Mouse (Mus musculus) hindbrain, embryonic 16.5 days (tissue): Measurements from ENCODE around the gene Padi2. TPM values are rescaled to one million over a fixed set of nuclear protein-coding genes. Genes with fewer than 3 reads are reported as not detected.

Experiments used
- ATAC-seq: fragments of 200-750 bp; cut with Nextera tagmentation; 2 replicates; pipeline ENCODE4 v1.8.0; 2017; ENCODE audit warnings: moderate TSS enrichment, moderate library complexity
- H3K27ac ChIP-seq: fragments of 300-500 bp; sonication (generic); 2 replicates; pipeline ENCODE4 v1.5.1; 2014; ENCODE audit warnings: low read depth, mild to moderate bottlenecking, control low read depth, low read length, moderate library complexity
- H3K27me3 ChIP-seq: fragments of 300-500 bp; sonication (generic); replicated peaks from 2 replicates; pipeline ENCODE4 v1.6.1; 2014; ENCODE audit warnings: low read length; ENCODE audit not compliant: control insufficient read depth, insufficient read depth
- H3K36me3 ChIP-seq: fragments of 300-500 bp; sonication (generic); 2 replicates; pipeline ENCODE4 v1.6.1; 2014; ENCODE audit warnings: mild to moderate bottlenecking, low read length, moderate library complexity, mixed read lengths; ENCODE audit not compliant: control insufficient read depth, insufficient read depth
- H3K4me1 ChIP-seq: fragments of 300-500 bp; sonication (generic); 2 replicates; pipeline ENCODE4 v1.6.1; 2014; ENCODE audit warnings: low read depth, low read length; ENCODE audit not compliant: control insufficient read depth, insufficient read depth
- H3K4me2 ChIP-seq: fragments of 300-500 bp; sonication (generic); 2 replicates; pipeline ENCODE4 v1.6.1; 2014; ENCODE audit warnings: mild to moderate bottlenecking, low read length, control low read depth, moderate library complexity
- H3K4me3 ChIP-seq: fragments of 300-500 bp; sonication (generic); 2 replicates; pipeline ENCODE4 v1.5.1; 2014; ENCODE audit warnings: mild to moderate bottlenecking, low read length, control low read depth, moderate library complexity
- H3K9ac ChIP-seq: fragments of 300-500 bp; sonication (generic); 2 replicates; pipeline ENCODE4 v1.6.1; 2014; ENCODE audit warnings: low read depth, mild to moderate bottlenecking, control low read depth, low read length, moderate library complexity
- H3K9me3 ChIP-seq: fragments of 300-500 bp; sonication (generic); 2 replicates; pipeline ENCODE4 v1.6.1; 2014; ENCODE audit warnings: mild to moderate bottlenecking, low read length, moderate library complexity; ENCODE audit not compliant: control insufficient read depth
- WGBS: fragments of 180-500 bp; shearing (Covaris S2); extraction: QIAGEN DNeasy Blood & Tissue Kit; methylation state at CpG from one replicate; pipeline ENCODE4 v1.1.7; 2014; 5-methylcytosine and 5-hydroxymethylcytosine counted together
- polyA plus RNA-seq: library from polyadenylated mRNA; unstranded; fragments of >200 nt; fragmentation: Nextera tagmentation; extraction: Ambion mirVana; gene quantifications from 2 replicates; pipeline ENCODE4 v1.2.1, GENCODE M21; 2015

Gene Padi2
- polyA plus RNA-seq, 1 experiment from 2014 or later: 2.4 TPM

DNA sequence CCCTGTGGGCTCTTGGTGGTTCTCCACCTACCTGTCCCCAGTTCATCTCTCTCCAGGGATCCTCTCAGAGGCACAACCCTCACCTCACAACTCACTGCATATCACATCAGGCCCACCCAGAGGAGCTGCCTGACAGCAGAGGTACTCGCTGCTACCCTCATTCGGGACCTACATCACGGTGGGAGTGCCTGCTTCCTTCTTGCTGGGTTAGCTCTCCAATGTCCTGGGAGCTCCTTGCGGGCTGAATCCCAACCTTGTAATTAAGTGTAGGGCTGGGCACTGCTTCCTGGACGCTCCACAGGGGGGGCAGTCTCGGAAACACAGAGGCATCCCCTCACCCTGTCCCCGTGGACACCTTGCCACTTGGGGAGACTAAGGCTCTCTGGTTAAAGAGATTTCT is 35.3 kb upstream of the Padi2 start:
- H3K4me1 ChIP-seq: no peaks in the 10 kb centered on the region
- no peaks in the 10 kb centered on the region for H3K36me3 ChIP-seq
- no peaks in the 10 kb centered on the region for H3K9me3 ChIP-seq
- no peak overlapping the region for H3K4me3 ChIP-seq
- H3K9ac ChIP-seq: no peak overlapping the region
- WGBS: 77% methylated on average over 7 of the region's 7 CpGs
- no peaks in the 10 kb centered on the region for H3K27me3 ChIP-seq
- ATAC-seq: no peak
- no peak overlapping the region for H3K4me2 ChIP-seq
- H3K27ac ChIP-seq: no peak overlapping the region

DNA sequence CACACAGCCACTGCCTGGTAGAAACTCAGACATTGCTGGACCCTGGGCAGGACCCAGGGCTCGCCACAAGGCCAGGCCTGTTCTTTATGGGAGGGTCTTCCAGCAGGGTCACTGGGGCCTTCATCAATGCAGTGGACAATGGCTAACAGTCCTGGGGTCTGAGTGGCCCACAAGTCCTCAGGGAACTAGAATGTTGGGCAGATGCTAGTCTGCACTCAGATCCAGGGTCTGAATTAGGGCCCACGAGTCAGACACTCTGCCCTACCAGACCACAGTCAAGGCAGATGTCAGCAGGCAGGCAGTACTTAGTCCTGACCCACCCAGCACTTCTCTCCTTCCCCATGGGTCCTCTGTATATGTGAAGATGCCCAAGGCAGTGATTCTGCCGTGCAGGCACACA is 34.8 kb upstream of the Padi2 start:
- no peak overlapping the region for H3K4me2 ChIP-seq
- no peak overlapping the region for H3K27ac ChIP-seq
- no peaks in the 10 kb centered on the region for H3K27me3 ChIP-seq
- no peak for ATAC-seq
- 91% methylated on average over 3 of the region's 3 CpGs for WGBS
- H3K9ac ChIP-seq: no peak overlapping the region
- no peaks in the 10 kb centered on the region for H3K36me3 ChIP-seq
- H3K4me1 ChIP-seq: no peaks in the 10 kb centered on the region
- no peaks in the 10 kb centered on the region for H3K9me3 ChIP-seq
- no peak overlapping the region for H3K4me3 ChIP-seq

DNA sequence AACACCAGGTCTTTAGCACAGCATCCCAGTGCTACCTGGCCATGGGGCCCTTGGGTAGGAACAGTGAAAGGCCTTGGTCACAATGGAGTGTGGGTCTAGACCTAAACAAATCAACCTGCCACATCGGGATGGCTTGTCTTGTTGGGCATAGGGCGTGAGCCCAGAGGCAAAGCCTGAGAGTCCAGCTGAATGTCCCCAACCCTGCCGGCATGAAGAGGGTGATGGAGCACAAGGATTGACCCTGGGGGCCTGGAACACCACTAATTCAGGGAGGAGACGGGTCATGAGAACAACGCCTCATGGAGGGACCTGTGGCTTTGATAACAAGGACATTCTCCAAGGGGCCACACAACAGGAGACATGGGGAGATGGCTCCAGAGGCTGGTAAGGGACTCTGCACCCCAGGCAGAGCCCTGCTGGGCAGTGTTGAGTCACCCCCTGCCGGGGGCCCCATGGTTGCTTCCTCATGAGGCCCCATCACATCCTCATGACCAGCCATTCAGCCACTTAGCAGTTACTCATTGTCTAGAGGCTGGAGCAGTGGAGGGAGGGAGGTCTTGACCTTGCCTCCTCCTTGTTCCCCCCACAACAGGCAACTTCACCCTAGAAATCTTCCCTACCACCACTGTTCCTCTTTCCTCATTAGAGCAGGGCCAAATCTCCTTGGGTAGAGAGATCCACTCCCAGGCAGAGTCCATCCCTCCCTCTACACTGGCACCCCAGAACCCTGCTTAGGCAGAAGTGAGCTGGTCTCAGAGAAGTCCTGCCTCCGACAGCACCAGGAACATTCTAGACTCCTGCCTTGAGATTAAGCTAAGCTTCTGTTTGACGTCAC is 34.1 kb upstream of the Padi2 start:
- H3K4me3 ChIP-seq: no peak overlapping the region
- H3K9ac ChIP-seq: no peak overlapping the region
- no peak for ATAC-seq
- H3K4me1 ChIP-seq: no peaks in the 10 kb centered on the region
- no peaks in the 10 kb centered on the region for H3K9me3 ChIP-seq
- 88% methylated on average over 8 of the region's 8 CpGs for WGBS
- H3K27ac ChIP-seq: no peak overlapping the region
- no peaks in the 10 kb centered on the region for H3K36me3 ChIP-seq
- H3K27me3 ChIP-seq: no peaks in the 10 kb centered on the region
- no peak overlapping the region for H3K4me2 ChIP-seq

DNA sequence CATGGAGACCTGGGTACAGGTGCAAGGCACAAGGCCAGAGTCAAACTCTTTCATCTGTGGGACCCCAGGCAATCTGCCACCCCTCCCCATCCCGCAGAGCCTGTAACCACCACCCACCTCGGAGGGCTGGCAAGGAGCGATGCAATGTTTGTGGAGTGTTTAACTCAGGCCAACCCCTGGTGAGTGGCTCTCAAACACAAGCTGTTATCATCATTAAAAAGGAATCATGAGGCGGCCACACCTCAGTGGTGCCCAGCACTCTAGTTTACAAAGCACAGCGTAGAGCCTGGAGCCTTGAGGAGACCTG is 33.5 kb upstream of the Padi2 start:
- H3K36me3 ChIP-seq: no peaks in the 10 kb centered on the region
- H3K9me3 ChIP-seq: no peaks in the 10 kb centered on the region
- no peaks in the 10 kb centered on the region for H3K27me3 ChIP-seq
- no peak overlapping the region for H3K4me2 ChIP-seq
- 79% methylated on average over 5 of the region's 5 CpGs for WGBS
- no peak overlapping the region for H3K27ac ChIP-seq
- H3K9ac ChIP-seq: no peak overlapping the region
- no peak overlapping the region for H3K4me3 ChIP-seq
- no peak for ATAC-seq
- no peaks in the 10 kb centered on the region for H3K4me1 ChIP-seq

DNA sequence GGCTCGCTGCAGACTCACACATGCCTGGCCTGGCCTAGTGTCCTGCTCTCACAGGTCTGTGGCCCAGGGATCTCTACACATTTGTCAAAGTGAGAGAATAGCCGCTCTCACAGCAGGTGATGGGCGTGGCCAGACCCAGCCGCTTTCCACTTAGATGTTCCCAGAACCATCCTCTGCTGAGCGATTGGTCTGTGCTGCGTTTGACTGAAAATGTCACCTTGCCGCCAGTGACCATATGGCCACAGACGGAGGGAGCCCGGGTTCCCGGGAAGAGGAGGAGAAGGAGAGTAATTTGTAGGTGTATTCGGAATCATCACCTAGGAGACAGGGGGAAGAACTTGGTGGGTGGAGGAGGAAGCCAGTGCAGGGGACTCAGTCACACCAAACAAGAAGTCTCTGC is 33.1 kb upstream of the Padi2 start:
- H3K9ac ChIP-seq: no peak overlapping the region
- WGBS: 73% methylated on average over 11 of the region's 11 CpGs
- no peaks in the 10 kb centered on the region for H3K4me1 ChIP-seq
- H3K36me3 ChIP-seq: no peaks in the 10 kb centered on the region
- no peak overlapping the region for H3K4me2 ChIP-seq
- no peak overlapping the region for H3K27ac ChIP-seq
- no peak overlapping the region for H3K4me3 ChIP-seq
- no peaks in the 10 kb centered on the region for H3K27me3 ChIP-seq
- H3K9me3 ChIP-seq: no peaks in the 10 kb centered on the region
- no peak for ATAC-seq

DNA sequence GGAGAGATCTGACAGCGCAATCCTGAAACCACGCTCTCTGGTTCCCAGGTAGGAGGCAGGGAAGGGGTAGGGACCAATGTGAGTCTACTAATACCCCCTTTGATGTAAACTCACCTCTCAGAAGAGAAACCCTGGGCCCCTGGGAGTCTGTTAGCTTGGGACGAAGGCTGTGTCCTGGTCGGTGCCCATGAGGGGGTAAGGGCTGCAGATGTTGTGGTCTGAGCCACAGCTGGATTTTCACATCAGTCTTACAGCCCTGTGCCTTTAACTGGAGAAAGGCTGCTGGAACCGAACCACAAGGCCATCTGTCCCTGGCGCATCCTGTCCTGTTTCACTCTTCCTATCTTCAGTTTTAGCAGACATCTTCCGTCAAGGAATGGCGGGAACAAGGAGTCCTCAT is 30.0 kb upstream of the Padi2 start:
- Histone ChIP-seq H3K27me3 (no peaks in the 10 kb centered on the region), H3K4me2 (no peak overlapping the region), H3K4me1 (no peaks in the 10 kb centered on the region), H3K27ac (no peak overlapping the region), H3K9ac (no peak overlapping the region), H3K36me3 (no peaks in the 10 kb centered on the region), H3K9me3 (no peaks in the 10 kb centered on the region), H3K4me3 (no peak overlapping the region)
- WGBS: 91% methylated on average over 8 of the region's 8 CpGs
- no peak for ATAC-seq

DNA sequence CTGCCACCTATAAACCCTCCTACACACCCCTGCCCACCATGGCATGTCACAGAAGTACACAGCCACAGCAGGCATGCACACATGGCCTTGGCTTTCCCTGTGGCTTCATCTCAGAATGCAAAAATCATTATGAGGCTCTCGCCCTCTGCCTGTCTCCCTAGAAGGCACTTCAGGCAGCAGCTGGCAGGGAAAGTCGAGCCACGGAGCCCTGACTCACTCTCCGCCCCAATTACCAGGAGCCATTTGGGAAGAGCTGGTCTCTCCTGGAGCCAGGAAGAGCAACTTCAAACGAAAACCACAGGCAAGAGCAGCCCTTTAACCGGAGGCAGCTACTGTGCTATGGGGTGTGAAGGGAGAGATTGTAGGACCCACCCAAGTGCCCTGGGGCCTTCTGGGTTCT is 29.5 kb upstream of the Padi2 start:
- no peak for ATAC-seq
- WGBS: 70% methylated on average over 6 of the region's 6 CpGs
- Histone ChIP-seq H3K36me3 (no peaks in the 10 kb centered on the region), H3K9ac (no peak overlapping the region), H3K4me1 (no peaks in the 10 kb centered on the region), H3K4me2 (no peak overlapping the region), H3K4me3 (no peak overlapping the region), H3K27me3 (no peaks in the 10 kb centered on the region), H3K27ac (no peak overlapping the region), H3K9me3 (no peaks in the 10 kb centered on the region)

DNA sequence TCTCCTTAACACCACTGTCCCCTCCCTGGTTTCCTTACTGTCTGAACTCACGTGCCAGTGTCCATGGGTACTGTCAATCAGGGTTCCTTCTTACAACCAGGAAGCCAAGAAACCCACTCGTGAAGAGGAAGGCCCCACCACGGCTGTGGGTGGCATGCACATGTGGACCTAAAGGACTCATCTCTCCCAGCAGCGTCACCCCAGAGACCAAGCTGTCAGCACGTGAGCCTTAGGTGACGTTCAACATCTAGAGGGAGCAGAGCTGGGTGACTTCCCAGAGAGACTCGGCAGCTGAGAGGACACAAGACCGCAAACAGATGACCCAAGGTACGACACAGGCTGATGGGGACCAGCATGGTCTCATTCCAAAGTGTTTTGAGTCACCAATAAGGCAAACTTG is 28.7 kb upstream of the Padi2 start:
- Histone ChIP-seq H3K4me2 (no peak overlapping the region), H3K9me3 (no peaks in the 10 kb centered on the region), H3K9ac (no peak overlapping the region), H3K4me3 (no peak overlapping the region), H3K27ac (no peak overlapping the region), H3K27me3 (no peaks in the 10 kb centered on the region), H3K36me3 (no peaks in the 10 kb centered on the region), H3K4me1 (no peaks in the 10 kb centered on the region)
- 59% methylated on average over 9 of the region's 9 CpGs for WGBS
- no peak for ATAC-seq

DNA sequence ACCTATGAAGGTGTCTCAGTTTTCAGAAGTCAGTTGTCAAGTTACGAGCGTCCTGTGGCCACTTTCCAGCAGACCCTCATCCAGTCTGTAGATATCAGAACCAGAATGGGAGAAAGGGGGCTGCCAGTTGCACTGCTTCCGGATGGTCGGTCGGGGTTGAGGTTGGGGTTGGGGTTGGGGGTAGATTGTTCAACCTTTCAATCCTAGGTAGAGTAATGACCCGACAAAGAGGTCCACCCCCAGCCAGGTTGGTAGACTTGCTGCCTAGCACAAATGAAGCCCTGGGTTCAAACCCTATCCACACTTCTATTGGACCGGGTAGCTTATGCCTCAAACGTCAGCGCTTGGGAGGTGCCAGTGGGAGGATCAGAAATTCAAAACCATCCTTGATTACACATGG is 27.5 kb upstream of the Padi2 start:
- no peak overlapping the region for H3K27ac ChIP-seq
- H3K4me3 ChIP-seq: no peak overlapping the region
- H3K36me3 ChIP-seq: no peaks in the 10 kb centered on the region
- H3K9ac ChIP-seq: no peak overlapping the region
- no peaks in the 10 kb centered on the region for H3K27me3 ChIP-seq
- WGBS: 88% methylated on average over 9 of the region's 9 CpGs
- H3K4me2 ChIP-seq: no peak overlapping the region
- no peaks in the 10 kb centered on the region for H3K9me3 ChIP-seq
- ATAC-seq: no peak
- H3K4me1 ChIP-seq: no peaks in the 10 kb centered on the region

DNA sequence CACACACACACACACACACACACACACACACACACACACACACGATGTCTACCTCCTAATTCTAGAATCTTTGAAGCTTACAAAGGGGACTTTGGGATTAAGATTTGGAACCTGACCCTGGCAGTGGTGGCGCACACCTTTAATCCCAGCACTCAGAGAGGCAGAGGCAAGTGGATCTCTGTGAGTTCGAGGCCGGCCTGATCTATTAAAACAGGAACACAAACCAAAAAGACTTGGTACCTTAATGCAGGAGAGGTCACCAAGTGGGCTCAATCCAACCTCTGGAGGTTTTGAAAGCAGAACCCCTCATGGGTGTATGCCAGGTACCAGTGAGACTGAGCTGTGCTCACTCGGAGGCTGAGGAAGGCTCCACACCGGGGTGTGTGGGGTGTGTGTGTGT is 27.0 kb upstream of the Padi2 start:
- H3K27me3 ChIP-seq: no peaks in the 10 kb centered on the region
- H3K9me3 ChIP-seq: no peaks in the 10 kb centered on the region
- no peaks in the 10 kb centered on the region for H3K4me1 ChIP-seq
- ATAC-seq: no peak
- H3K9ac ChIP-seq: no peak overlapping the region
- no peak overlapping the region for H3K4me2 ChIP-seq
- H3K27ac ChIP-seq: no peak overlapping the region
- H3K4me3 ChIP-seq: no peak overlapping the region
- 85% methylated on average over 6 of the region's 6 CpGs for WGBS
- no peaks in the 10 kb centered on the region for H3K36me3 ChIP-seq
